Comparison of ENCODE assay signal across 8 mouse cellular contexts in genomic region chr8:3499751-3500150, GRCm38 (mm10). TPM values are rescaled to one million over a fixed set of nuclear protein-coding genes. Genes with fewer than 3 reads are reported as not detected.
A peak's percentile ranks its signal among the peaks of the same experiment; 100 is the strongest.
DNase-seq lines count a peak whose midpoint lies in the region; ATAC-seq and TF ChIP-seq lines count a peak whose summit lies in the region.

No protein-coding gene starts in this region.

- peak overlapping the region; percentile 76 for H3K4me3 ChIP-seq in lung, embryonic 14.5 days (ENCODE audit: low read depth, low read length)
- H3K4me3 ChIP-seq in embryonic facial prominence, embryonic 14.5 days (ENCODE audit: low read depth, low read length), result peak overlapping the region; percentile 76
- peak overlapping the region; percentile 74 for H3K4me3 ChIP-seq in limb, embryonic 11.5 days (ENCODE audit: low read depth, low read length)
- H3K4me3 ChIP-seq in neural tube, embryonic 14.5 days (ENCODE audit: low read depth, low read length), result peak overlapping the region; percentile 77

- peak overlapping the region; percentile 92 for H3K27ac ChIP-seq in lung, embryonic 14.5 days (ENCODE audit: low read depth)
- H3K27ac ChIP-seq in embryonic facial prominence, embryonic 14.5 days (replicated peaks; ENCODE audit: low read depth, low read length), result peak overlapping the region; percentile 94
- H3K27ac ChIP-seq in limb, embryonic 11.5 days (replicated peaks; ENCODE audit: low read depth, low read length), result peak overlapping the region; percentile 87
- peak overlapping the region; percentile 75 for H3K27ac ChIP-seq in neural tube, embryonic 14.5 days (ENCODE audit: low read depth, low read length)

- peaks cover 28% of the 10 kb centered on the region for H3K36me3 ChIP-seq in lung, embryonic 14.5 days (ENCODE audit: insufficient read depth)
- H3K36me3 ChIP-seq in embryonic facial prominence, embryonic 14.5 days (ENCODE audit: control insufficient read depth, insufficient read depth, low read length), result peaks cover 32% of the 10 kb centered on the region
- peaks cover 22% of the 10 kb centered on the region for H3K36me3 ChIP-seq in limb, embryonic 11.5 days (ENCODE audit: control insufficient read depth, insufficient read depth, low read length)
- H3K36me3 ChIP-seq in neural tube, embryonic 14.5 days (ENCODE audit: control insufficient read depth, insufficient read depth, low read length), result peaks cover 15% of the 10 kb centered on the region

- H3K9ac ChIP-seq in lung, embryonic 14.5 days, result peak overlapping the region; percentile 78
- peak overlapping the region; percentile 82 for H3K9ac ChIP-seq in embryonic facial prominence, embryonic 14.5 days (ENCODE audit: low read depth, low read length)
- peak overlapping the region; percentile 76 for H3K9ac ChIP-seq in limb, embryonic 11.5 days (ENCODE audit: low read length)
- H3K9ac ChIP-seq in neural tube, embryonic 14.5 days (replicated peaks; ENCODE audit: low read depth, low read length), result peak overlapping the region; percentile 57

- peak; percentile 56 for DNase-seq in lung, embryonic 14.5 days
- DNase-seq in lung, adult 18-20 months, result no peak
- no peak for DNase-seq in embryonic facial prominence, embryonic 14.5 days (ENCODE audit: low spot score)
- DNase-seq in limb, embryonic 11.5 days (ENCODE audit: low spot score), result no peak
- DNase-seq in cerebellum, adult 11-12 months, result no peak
- no peak for DNase-seq in urinary bladder, postnatal 25 days (ENCODE audit: low spot score)
- DNase-seq in layer of hippocampus, adult 11-12 months (ENCODE audit: low spot score), result no peak

- H3K9me3 ChIP-seq in lung, embryonic 14.5 days (ENCODE audit: low read depth, low read length), result no peaks in the 10 kb centered on the region; the same call in 1 of the 2 replicates
- peaks cover 10% of the 10 kb centered on the region; the same call in 1 of the 2 replicates for H3K9me3 ChIP-seq in embryonic facial prominence, embryonic 14.5 days (ENCODE audit: control insufficient read depth, low read length)
- H3K9me3 ChIP-seq in limb, embryonic 11.5 days (ENCODE audit: control insufficient read depth, low read length), result peaks cover 8% of the 10 kb centered on the region
- no peaks in the 10 kb centered on the region for H3K9me3 ChIP-seq in neural tube, embryonic 14.5 days (ENCODE audit: control insufficient read depth, low read length)

- peaks cover 8% of the 10 kb centered on the region for H3K4me1 ChIP-seq in lung, embryonic 14.5 days (ENCODE audit: insufficient read depth)
- peaks cover 13% of the 10 kb centered on the region for H3K4me1 ChIP-seq in embryonic facial prominence, embryonic 14.5 days (ENCODE audit: control insufficient read depth, insufficient read depth, low read length)
- H3K4me1 ChIP-seq in limb, embryonic 11.5 days (ENCODE audit: control insufficient read depth, insufficient read depth, low read length), result peaks cover 6% of the 10 kb centered on the region; the same call in 1 of the 2 replicates
- peaks cover 8% of the 10 kb centered on the region for H3K4me1 ChIP-seq in neural tube, embryonic 14.5 days (ENCODE audit: control insufficient read depth, insufficient read depth, low read length)

- TF ChIP-seq CTCF in lung, embryonic 14.5 days (IDR thresholded peaks at IDR 0.05; ENCODE audit: low read depth), result no peak

- peak; percentile 22 for ATAC-seq in lung, embryonic 14.5 days (ENCODE audit: insufficient read depth)
- no peak for ATAC-seq in embryonic facial prominence, embryonic 14.5 days (ENCODE audit: low read depth)
- peak; percentile 4; the same call in 1 of the 2 replicates for ATAC-seq in limb, embryonic 11.5 days (ENCODE audit: insufficient number of reproducible peaks, low FRiP score, low TSS enrichment, low read depth)
- peak; percentile 25 for ATAC-seq in neural tube, embryonic 14.5 days (ENCODE audit: low read depth)

- peak overlapping the region; percentile 84 for H3K4me2 ChIP-seq in lung, embryonic 14.5 days
- peak overlapping the region; percentile 78 for H3K4me2 ChIP-seq in embryonic facial prominence, embryonic 14.5 days (ENCODE audit: low read depth, low read length)
- H3K4me2 ChIP-seq in limb, embryonic 11.5 days (ENCODE audit: low read depth, severe bottlenecking), result peak overlapping the region; percentile 75
- H3K4me2 ChIP-seq in neural tube, embryonic 14.5 days (ENCODE audit: low read depth, low read length), result peak overlapping the region; percentile 74

- WGBS in lung, embryonic 14.5 days, result 4% methylated on average over 8 of the region's 8 CpGs
- WGBS in embryonic facial prominence, embryonic 14.5 days, result 5% methylated on average over 8 of the region's 8 CpGs
- 5% methylated on average over 8 of the region's 8 CpGs for WGBS in limb, embryonic 11.5 days
- 6% methylated on average over 8 of the region's 8 CpGs for WGBS in neural tube, embryonic 14.5 days

- H3K27me3 ChIP-seq in lung, embryonic 14.5 days (ENCODE audit: insufficient read depth, low read length), result no peaks in the 10 kb centered on the region
- no peaks in the 10 kb centered on the region for H3K27me3 ChIP-seq in embryonic facial prominence, embryonic 14.5 days (replicated peaks; ENCODE audit: control insufficient read depth, insufficient read depth, low read length)
- no peaks in the 10 kb centered on the region for H3K27me3 ChIP-seq in limb, embryonic 11.5 days (ENCODE audit: control insufficient read depth, insufficient read depth, low read length)
- no peaks in the 10 kb centered on the region for H3K27me3 ChIP-seq in neural tube, embryonic 14.5 days (ENCODE audit: control insufficient read depth, insufficient read depth, low read length)

RNA-seq across cellular contexts. Expression of gene Mcoln1, which starts 0.5 kb away (rescaled TPM):
- polyA plus RNA-seq in lung, embryonic 14.5 days (2014; fragmentation: Nextera tagmentation; extraction: Ambion mirVana), result 38.3 and 39.9 TPM in 2 replicates
- 36.5 and 40.1 TPM in 2 replicates for polyA plus RNA-seq in embryonic facial prominence, embryonic 14.5 days (2014; fragmentation: Nextera tagmentation; extraction: Ambion mirVana)
- polyA plus RNA-seq in limb, embryonic 11.5 days (2014; fragmentation: Nextera tagmentation; extraction: Ambion mirVana), result 44.1 and 46.5 TPM in 2 replicates
- polyA plus RNA-seq in neural tube, embryonic 14.5 days (2014; fragmentation: Nextera tagmentation; extraction: Ambion mirVana), result 64.9 and 86.5 TPM in 2 replicates

RNA-seq across cellular contexts. Expression of gene Zfp358, which starts 6.8 kb away (rescaled TPM):
- polyA plus RNA-seq in lung, embryonic 14.5 days (2014; fragmentation: Nextera tagmentation; extraction: Ambion mirVana), result 19.9 and 21.7 TPM in 2 replicates
- 22.6 and 25.1 TPM in 2 replicates for polyA plus RNA-seq in embryonic facial prominence, embryonic 14.5 days (2014; fragmentation: Nextera tagmentation; extraction: Ambion mirVana)
- 28.3 and 39.0 TPM in 2 replicates for polyA plus RNA-seq in limb, embryonic 11.5 days (2014; fragmentation: Nextera tagmentation; extraction: Ambion mirVana)
- polyA plus RNA-seq in neural tube, embryonic 14.5 days (2014; fragmentation: Nextera tagmentation; extraction: Ambion mirVana), result 26.4 and 43.5 TPM in 2 replicates

RNA-seq across cellular contexts. Expression of gene Pnpla6, which starts 15.4 kb away (rescaled TPM):
- 17.5 and 19.1 TPM in 2 replicates for polyA plus RNA-seq in lung, embryonic 14.5 days (2014; fragmentation: Nextera tagmentation; extraction: Ambion mirVana)
- polyA plus RNA-seq in embryonic facial prominence, embryonic 14.5 days (2014; fragmentation: Nextera tagmentation; extraction: Ambion mirVana), result 18.2 and 22.0 TPM in 2 replicates
- 13.4 and 15.7 TPM in 2 replicates for polyA plus RNA-seq in limb, embryonic 11.5 days (2014; fragmentation: Nextera tagmentation; extraction: Ambion mirVana)
- 33.5 and 38.0 TPM in 2 replicates for polyA plus RNA-seq in neural tube, embryonic 14.5 days (2014; fragmentation: Nextera tagmentation; extraction: Ambion mirVana)

RNA-seq across cellular contexts. Expression of gene Tex45, which starts 29.1 kb away (rescaled TPM):
- not detected in 2 replicates for polyA plus RNA-seq in lung, embryonic 14.5 days (2014; fragmentation: Nextera tagmentation; extraction: Ambion mirVana)
- 0.18 TPM in 1 of 2 replicates, not detected in the other for polyA plus RNA-seq in embryonic facial prominence, embryonic 14.5 days (2014; fragmentation: Nextera tagmentation; extraction: Ambion mirVana)
- 0.13 TPM in 1 of 2 replicates, not detected in the other for polyA plus RNA-seq in limb, embryonic 11.5 days (2014; fragmentation: Nextera tagmentation; extraction: Ambion mirVana)
- 0.35 and 0.66 TPM in 2 replicates for polyA plus RNA-seq in neural tube, embryonic 14.5 days (2014; fragmentation: Nextera tagmentation; extraction: Ambion mirVana)

RNA-seq across cellular contexts. Expression of gene Pex11g, which starts 32.3 kb away (rescaled TPM):
- 3.9 and 4.4 TPM in 2 replicates for polyA plus RNA-seq in lung, embryonic 14.5 days (2014; fragmentation: Nextera tagmentation; extraction: Ambion mirVana)
- 3.4 and 4.5 TPM in 2 replicates for polyA plus RNA-seq in embryonic facial prominence, embryonic 14.5 days (2014; fragmentation: Nextera tagmentation; extraction: Ambion mirVana)
- polyA plus RNA-seq in limb, embryonic 11.5 days (2014; fragmentation: Nextera tagmentation; extraction: Ambion mirVana), result 2.9 and 3.8 TPM in 2 replicates
- 2.6 TPM in 2 replicates for polyA plus RNA-seq in neural tube, embryonic 14.5 days (2014; fragmentation: Nextera tagmentation; extraction: Ambion mirVana)
